Mouse (Mus musculus): ENCODE measurements around the gene Rbmxl1.
"Not testable (repeated sequence)": the region's sequence is repeated elsewhere in the genome, so short reads cannot be mapped to it uniquely, and the experiment has no call there.

Rbmxl1 gene

DNA sequence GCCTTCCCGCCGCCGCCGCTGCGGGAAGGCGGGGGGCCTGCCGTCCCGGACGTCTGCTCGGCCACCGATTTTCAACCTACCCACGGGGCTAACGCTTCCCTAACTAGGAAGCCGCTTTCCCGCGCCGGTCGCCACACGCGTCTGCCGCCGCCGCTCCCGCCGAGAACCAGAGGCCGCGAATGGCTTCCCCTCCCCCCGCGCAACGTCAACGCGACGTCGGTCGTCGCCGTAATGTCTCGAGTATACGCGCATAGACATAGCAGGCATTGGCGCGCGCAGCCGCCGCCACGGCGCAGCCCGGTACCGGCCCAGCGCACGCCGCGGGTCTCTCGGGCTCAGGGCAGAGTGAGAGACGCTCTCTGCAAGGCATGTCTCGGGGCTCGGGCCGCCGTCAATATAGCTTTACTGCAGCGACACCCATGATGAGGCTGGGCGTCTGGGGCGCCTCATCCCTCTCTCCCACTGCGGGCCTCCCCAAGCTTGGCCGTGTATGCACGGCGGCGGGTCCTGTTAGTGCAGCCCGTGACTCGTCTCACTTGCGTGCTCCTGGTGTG, at the start of gene Rbmxl1:
Gene Rbmxl1 (minus strand): TSS at position 180 of the 554 bp plus-strand sequence.
- peak; percentile 92 for DNase-seq

DNA sequence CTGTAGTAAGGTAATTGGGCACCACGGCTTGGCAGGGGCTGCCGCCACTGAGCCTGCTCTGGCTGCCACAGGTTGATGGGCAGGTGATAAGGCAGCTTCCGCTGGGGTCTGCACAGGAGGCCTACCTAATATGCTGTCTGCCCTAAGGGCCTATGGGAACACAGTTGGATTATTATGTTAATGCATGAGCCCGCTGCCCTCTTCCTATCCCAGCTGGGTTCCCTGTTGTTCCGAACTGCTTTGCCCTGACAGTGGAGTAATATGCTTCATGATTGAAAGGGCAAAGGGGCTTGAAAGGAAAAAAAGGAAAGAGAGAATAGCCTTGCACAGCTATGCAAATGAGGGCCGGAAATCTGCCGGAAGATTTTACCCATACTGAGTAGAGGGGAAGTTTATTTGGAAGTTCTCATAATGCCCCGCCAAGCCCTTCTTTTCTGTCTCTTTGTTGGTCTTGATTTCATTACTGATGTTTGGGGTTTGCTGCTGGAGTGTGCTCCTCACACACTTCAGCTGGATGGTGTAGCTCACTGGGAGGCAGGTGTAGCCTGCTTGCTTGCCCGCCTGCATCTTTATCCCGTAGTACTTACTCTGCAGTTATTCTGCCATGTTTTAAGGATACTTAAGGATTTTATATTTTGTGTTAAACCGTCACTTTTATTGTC, 48.2 kb upstream of the Rbmxl1 start:
- no peak for DNase-seq

DNA sequence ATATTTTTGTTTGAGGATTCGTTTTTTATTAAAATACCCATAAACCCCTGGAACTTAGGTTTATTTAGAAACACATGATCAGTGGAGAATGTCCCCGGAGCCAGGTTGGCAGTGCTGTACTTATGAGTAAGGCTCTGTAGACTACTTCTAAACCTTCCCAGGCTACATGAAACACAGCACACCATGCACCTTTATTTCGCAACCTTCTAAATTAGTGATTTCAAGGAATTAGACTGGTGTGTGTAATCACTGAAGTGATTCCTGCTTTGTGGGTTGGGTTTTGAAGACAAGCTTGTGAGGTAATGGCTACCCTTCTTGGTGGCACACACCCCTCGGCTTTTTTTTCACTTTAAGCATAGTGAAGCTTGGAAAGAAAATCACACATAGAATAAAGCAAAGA, 47.1 kb upstream of the Rbmxl1 start:
- DNase-seq = no peak

DNA sequence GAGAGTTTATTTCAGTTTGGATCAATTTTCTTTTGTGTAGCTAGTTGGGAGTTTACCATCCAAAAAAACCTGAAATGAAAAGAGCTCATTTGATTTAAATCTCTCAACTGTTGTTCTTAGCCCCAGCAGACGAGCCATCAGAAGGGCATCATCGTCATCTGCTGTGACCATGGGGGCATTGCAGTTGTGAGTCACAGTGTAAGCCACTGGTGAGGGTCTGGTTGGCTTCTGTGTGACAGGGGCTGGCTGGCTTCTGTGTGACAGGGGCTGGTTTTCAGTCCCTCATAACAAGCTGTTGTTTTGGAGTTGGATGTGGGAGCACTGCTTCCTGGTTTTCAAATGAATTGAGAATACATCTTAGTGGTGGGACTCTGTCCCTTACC, 42.0 kb upstream of the Rbmxl1 start:
- no peak for DNase-seq

DNA sequence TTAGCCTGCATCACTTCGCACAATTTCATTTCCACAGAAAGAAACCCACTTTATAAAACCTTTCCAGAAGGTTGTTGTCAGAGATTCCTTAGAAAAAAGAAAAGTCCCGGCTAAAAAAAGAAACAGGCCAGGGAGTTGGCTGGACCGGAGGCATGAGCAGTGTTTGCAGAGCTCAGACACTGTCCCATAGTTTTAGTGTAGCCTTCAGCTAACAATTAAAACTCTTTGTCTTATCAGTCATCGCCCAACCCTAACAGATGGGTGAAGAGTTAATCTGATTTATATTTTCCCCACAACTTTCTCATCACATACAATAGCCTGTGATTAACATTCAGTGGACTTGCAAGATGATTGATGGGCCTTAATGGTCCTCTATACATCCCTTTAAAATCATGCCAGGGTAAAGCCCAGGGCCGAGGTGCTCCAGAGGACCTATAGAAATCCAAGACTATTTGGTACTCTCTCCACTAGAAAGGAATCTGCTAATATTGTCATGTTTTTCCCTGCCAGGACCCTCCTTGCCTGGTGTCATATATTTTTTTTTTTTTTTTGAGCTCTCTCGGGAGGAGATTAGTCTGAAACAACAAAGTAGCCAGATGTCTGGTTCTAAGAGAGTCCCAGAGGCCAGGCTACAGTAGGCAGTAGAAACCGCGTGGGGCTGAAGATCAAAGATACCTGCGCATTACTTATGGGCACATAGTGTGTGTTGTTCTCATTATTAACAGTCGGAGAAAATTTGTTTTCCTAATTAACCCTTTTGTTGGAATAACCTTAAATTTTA, 41.5 kb upstream of the Rbmxl1 start:
- no peak for DNase-seq

DNA sequence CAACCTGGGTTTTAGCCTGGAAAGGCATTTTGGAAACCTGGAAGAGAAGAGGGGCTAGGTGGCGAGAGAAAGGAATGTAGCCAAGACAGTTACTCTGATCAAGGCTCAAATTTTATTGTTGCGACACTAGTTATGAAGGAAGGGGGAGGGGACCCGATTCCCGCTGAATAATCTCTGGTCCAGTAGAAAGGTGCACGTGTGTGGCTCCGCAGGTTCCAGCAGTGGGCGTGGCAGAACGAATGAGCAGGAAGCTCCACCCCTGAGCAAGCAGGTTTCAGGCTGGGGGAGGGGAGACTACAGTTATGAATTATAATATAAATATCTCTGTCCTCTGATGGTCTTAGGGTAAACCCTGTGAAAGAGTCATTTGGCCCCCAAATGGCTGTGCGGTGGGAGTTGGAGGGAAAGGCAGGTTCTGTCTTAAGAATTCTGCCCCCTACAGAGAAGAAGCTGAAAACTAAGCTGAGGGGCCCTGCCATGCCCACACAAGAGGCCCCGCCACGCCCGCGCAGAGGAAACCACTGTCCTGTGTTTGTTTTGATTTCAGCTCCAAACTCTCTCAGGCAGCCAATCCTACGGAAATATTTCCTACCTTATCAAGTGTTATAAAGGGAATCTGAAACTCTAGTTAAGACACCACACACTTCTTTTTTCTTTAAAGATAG, 36.6 kb upstream of the Rbmxl1 start:
- not testable (repeated sequence) for DNase-seq

DNA sequence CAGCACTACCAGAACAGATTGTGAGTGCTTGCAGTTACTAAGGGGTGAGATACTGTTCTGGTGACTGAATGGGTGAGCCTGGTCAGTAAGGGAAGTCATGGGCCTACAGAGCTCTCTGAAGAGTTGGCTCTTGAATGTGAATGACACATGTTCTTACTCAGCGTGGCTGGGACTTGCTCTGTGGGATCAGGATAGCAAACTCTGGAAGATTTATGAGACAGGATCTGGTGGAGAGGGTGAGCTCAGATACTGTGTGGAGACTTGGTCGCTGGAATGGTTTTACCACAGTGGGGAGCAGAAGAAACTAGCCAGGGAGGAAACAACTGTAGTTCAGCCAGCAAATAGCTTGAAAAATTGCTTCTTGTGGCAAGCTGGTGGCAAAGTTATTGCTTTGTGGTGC, 35.8 kb upstream of the Rbmxl1 start:
- DNase-seq = no peak

DNA sequence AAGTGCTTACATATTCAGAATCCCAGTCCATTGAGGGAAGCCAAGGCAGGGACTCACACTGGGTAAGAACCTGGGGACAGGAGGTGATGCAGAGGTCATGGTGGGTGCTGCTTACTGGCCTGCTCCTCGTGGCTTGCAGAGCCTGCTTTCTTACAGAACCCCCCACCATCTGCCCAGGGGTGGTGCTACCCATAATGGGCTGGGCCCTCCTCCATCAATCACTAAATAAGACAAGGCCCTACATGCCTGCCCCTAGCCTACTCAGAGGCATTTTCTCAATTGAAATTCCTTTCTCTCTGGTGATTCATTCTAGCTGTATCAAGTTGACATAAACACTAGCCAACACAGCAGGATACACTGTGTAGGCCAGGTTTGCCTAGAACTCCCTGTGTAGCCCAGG, 34.9 kb upstream of the Rbmxl1 start:
- DNase-seq = no peak

DNA sequence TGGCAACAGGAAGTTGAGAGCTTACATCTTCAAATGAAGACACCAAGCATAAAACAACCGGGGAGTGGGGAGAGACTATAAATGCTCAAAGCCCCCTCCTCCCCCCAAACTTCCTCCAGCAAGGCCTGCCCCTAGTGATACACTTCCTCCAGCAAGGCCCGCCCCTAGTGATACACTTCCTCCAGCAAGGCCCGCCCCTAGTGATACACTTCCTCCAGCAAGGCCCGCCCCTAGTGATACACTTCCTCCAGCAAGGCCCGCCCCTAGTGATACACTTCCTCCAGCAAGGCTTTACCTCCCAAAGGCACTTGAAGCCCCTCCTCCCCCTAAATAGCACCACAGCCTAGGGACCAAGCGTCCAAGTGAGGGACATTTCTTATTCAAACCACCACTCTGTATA, 34.0 kb upstream of the Rbmxl1 start:
- not testable (repeated sequence) for DNase-seq

DNA sequence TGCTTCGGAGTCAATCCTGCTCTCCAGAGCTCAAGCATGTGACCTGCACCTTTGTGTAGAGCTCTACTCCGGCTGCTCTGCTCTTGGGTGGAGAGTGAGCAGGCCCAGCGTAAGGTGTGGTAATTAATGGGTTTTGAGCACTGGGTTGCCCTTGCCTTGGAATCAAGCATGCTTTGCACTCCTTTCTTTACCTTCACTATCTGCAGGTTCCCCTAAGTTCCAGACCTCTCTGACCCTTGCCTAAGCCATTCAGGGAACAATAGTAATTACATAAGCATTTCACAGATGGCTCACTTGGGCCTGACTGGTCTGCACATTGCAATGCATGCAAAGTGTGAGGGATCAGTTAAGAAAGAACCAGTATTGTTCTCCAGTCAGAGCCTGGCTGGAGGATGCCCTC, 29.1 kb upstream of the Rbmxl1 start:
- no peak for DNase-seq

DNA sequence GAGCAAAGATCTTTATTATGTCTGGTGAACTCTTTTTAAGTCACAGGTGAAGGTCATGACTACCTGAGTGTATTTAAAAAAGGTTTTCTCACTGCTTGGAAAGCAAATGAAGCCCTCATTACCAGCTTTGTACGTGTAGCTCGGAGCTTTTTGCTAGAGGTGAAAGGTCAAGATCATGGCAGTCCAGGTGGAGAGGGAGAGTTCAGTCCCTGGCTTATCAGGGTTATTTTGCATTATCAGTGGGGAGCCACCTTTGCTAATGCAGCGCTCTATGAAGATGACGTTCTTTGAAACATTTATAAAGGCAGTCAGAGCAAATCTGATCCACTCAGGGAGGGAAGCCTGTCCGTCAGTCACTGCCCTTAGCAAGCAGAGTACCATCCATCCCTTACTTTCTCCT, 28.0 kb upstream of the Rbmxl1 start:
- DNase-seq = no peak

DNA sequence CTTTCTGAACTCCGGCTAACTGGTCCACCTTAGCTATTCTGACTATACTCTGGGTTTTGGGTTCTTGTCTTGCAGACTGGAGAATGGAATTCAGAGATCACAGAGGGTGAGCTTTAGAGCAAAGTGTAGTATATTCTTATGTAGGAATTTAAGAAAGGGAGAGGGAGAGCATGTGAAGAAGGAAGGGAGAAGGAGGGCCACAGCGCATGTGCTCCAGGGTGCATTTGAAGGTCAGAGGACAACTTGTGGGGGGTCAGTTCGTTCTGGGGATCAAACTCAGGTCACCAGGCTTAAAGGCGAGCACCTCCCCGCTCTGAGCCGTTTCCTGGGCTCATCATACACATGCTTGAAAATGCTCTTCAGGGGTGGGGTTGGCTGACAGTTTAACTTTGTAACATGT, 25.3 kb upstream of the Rbmxl1 start:
- DNase-seq = no peak

DNA sequence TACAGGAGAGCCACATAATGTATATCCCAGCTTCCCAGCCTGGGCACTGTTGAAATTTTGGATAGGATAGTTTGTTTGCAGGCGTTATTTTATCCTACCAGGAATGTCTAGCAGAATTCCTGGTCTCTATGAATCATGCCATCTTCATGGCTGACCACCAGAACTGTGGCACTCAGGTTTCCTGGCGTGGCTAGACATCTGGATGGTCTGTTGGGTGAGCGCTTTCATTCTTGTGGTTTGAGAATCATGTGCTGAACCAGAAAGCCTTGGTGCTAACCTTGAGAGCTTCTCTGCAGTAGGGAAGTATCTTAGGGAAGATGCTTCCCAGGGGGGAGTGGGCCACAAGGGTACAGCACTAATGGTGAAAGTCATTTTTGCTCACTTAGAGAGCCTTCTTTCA, 6.4 kb upstream of the Rbmxl1 start:
- no peak for DNase-seq

DNA sequence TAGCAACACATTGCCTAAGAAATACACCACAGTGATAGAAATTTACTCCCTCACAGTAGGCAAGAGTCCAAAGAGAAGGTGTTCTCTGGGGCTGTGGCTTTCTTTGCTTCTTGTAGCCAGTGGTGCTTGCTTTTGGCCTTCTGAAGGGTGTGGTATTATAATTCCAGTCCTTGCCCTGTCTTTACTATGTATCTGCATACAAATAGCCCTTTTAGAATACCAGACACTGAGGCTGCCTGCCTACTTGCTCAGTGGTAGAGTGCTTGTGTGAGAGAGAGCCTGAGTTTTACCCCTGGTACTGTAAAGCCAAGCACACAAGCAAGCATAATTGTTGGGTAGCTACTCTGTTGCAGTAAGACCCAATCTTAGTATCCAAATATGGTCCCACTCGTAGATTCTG, 6.0 kb upstream of the Rbmxl1 start:
- DNase-seq = no peak

DNA sequence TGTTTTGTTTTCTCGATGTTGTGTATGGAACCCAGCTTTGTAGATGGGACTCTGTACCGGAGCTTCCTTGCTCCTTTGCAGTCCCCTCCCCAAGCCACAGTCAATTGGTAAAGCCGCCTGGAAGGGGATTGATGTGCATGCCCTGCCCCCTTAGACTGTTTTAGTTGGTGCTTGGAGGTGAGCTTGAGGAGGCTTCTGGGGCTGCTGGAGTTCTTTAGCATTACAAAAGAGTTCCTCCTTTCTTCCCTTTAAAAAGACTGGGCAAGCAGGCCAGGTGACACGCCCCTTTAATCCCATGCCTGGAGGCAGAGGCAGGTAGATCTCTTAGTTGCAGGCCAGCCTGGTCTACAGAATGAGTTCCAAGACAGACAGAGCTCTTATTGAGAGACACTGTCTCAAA, 4.4 kb upstream of the Rbmxl1 start:
- no peak for DNase-seq

DNA sequence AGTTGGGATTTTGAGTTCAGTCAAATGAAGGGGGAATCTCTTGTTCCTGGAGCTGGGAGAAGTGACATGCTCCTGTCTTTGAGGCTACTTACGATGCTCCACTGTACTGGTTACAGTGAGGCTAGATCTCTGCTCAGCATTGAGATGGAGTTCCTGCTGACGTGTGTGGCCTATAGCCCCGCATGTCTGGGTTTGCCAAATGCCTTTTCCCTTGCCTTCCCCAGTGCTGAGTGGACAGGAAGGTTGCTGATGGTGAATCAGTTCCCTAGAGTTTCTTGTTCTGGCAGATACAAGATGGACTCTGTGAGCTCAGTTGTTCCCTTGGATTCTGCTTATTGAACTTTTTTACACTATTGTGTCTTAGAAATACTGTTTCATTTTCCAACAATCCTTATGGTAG, 2.2 kb upstream of the Rbmxl1 start:
- DNase-seq = no peak

DNA sequence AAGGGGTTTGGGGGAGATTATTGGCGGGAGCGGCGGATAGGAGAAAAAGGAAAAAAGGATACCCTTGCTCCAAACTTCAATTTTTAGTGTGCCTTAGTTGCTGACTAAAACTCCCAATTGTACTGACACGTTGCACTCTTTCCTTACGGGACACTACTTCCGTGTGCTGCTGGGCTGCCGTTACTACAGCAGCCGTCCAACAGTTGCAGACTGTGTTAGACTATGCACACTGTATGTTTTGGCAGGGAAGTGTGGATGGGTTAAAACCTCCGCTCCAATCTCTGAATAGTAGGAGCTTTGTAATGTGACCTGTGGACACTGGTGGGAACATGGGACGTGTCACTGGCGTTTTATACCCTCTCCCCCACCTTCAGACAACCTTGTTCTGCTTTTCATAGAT, 1.4 kb upstream of the Rbmxl1 start:
- DNase-seq = peak; percentile 13

DNA sequence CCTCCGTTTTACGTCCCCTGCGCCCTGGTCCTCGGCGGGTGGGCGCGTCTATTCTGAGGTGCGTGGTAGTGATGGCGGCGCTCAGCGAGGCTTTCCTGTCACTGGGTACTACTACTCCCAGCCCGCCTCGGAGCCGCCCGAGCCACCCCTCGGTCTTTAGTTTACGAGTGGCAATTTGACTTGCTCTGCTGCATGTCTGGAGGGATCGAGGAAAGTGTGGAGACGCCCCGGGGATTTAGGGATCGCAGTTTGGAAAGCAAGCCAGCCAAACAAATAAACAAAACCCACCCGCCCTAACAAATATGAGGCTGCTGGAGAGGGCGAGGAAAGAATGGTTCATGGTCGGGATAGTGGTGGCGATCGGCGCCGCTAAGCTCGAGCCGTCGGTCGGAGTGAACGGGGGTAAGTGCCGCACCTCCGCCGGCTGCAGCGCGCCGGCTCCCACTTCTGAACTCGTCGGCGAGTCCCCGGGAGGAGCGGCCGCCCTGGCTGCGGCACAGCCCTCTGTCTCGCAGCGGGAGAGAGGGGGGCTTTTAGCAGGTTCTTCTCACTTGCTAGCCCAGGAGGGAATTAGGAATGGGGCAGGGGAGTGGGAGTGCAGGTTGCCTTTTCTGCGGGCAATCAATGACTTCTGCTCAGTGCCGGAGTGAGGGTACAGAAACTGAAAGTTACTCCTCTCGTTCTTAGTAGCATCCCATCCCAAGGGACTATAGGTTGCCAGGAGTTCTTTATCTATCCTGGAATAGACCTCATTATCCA, 754 bp upstream of the Rbmxl1 start, which contains the start of gene Slc10a7:
Gene Slc10a7 (plus strand): TSS at position 74 of the 759 bp plus-strand sequence.
- peak; percentile 85 for DNase-seq

DNA sequence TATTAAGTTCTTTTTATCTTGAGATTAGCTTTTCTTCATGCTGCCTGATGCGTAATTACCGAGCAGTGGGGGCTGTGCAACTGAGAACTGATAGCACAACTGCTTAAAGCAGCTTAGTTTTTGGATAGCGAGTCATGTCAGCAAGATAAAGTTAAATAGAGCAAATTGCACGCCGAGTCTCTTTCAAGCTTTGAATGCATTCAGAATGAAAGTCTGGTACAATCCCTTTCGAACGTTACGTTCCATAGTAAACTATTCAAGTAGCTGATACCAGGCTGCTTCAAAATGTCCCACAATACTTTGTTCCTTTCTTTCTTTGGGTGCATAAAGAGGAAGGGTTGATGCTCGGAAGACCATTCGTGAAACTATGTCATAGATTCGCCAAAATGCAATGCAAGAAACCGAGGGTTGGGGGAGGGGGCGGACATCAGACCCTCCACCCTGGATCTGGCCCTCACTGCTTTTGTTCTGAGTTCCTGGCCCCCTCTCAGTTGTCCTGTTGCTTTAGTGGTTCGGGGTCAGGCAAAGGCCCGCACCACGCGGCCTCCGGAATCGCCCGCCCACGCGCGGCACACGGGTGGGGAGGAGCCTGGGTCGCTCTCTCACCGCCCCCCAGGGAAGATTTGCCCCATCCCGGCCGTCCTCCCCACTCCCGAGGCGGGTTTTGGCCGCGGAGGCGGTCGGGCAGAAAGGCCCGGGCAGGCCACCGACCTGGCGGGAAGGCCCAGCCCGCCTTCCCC, 549 bp downstream of the Rbmxl1 start:
- no peak for DNase-seq

DNA sequence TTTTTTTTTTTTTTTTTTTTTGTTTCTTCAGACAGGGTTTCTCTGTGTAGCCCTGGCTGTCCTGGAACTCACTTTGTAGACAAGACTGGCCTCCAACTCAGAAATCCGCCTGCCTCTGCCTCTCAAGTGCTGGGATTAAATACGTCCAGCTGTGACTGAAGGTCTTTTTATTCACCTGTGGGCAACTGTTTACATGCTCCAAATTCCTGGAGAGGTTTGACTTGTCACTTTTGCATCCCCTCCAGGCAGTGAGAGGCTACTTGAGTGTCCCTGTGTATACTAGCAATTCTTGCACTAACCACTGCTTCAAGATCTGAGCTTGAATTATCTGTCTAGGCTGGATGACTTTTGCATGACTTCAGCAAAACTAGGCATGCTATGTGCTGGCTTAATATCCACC, 6.0 kb downstream of the Rbmxl1 start:
- DNase-seq = no peak

DNA sequence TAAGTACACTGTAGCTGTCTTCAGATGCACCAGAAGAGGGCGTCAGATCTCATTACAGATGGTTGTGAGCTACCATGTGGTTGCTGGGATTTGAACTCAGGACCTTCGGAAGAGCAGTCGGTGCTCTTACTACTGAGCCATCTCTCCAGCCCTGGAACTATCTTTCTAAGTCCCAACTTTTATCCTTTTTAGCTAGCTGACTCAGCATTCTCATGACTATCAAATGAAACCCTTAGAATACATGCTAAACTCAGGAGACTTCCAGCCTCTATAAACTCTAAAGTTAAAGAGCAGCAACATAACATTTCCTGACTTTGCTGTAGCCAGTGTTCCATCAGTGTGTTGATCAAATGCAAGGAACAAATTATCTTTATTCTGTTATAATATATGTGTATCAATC, 12.4 kb downstream of the Rbmxl1 start:
- not testable (repeated sequence) for DNase-seq

DNA sequence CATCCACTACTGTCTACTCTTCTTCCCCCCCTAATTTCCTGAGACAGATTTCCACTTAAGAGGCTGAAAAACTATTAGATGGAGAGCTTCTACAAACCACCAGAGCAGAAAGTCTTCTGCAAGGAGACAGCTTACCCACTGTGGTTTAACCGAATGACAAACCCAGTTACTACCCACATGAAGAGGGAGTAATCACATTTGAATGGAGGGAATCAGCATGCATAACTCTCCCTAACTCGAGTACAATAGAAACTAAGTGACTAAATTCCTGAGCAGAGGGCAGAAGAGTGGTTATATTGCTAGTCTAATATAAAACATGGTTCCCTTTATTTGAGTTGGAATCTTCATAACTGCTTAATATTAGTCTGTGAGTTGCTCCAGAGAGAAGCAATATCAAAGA, 15.7 kb downstream of the Rbmxl1 start:
- DNase-seq = no peak
